Mouse (Mus musculus) heart, adult 8-10 months (tissue): ENCODE measurements at regions not wholly inside any gene's neighbourhood (a gene's known extent, or its start where the extent isn't known, plus 50 kb on each side); places are given as distances from the start of the nearest gene placed in this dataset.
A peak's percentile ranks its signal among the peaks of the same experiment; 100 is the strongest.

Experiments used
- DNase-seq: peaks from one replicate; pipeline ENCODE4 v3.0.0; 2022; ENCODE audit warnings: low spot score

DNA sequence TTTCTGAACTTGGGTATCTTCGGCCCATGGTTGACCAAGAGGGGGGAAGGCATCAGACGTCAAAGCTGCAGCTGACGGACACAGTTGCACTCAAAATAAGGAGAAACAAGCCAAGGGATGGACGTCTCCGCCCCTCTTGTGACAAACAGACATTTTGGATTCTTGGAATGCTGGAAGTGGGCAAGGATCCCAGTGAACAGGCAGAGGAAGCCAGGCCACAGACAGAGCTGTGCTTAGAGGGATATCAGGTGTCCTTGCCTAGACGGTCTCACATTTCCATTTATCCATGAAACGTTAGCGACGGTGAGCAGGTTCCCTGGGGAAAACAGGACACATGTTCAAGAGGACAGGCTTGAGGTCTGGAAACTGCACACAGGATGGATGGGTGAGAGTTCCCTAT is 191.2 kb downstream of the Hs3st3b1 start:
- no peak for DNase-seq

DNA sequence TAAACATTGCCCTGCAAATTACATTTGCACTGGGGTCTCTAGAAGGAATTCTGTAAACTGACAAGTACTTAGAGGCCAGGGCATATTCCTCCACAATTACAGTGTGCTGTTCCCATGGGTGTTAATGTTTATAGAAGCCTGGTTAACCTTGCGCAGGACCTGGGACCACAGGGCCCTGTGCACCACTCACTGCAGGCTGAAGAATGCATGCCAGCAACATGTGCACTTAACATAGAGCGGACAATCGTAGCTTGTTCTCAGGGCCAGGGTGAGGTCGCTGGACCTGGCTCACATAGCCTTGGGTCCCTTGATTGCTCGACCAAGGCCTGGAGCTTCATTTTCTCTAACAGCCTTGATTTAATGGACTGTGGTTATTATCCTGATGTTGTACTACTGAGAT is 168.8 kb downstream of the Hs3st3b1 start:
- no peak for DNase-seq

DNA sequence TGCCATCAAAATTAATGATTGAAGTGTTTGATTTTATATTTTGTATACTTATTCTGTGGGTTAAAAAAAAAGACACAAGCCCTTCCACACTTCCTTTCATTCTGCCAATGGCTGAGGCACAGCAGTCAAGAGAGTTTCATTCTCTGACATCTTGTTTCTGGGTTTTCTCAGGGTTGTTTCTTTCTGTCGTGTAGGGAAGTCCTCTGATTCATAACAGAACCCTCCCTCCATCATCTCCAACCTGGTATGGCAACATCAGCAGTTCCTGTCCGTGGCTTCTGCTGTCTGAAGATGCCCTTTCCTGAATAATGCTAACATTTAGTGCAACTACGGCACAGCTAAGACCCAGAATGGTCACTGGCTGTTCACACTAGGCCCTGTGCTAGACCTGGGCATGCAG is 167.3 kb downstream of the Hs3st3b1 start:
- no peak for DNase-seq

DNA sequence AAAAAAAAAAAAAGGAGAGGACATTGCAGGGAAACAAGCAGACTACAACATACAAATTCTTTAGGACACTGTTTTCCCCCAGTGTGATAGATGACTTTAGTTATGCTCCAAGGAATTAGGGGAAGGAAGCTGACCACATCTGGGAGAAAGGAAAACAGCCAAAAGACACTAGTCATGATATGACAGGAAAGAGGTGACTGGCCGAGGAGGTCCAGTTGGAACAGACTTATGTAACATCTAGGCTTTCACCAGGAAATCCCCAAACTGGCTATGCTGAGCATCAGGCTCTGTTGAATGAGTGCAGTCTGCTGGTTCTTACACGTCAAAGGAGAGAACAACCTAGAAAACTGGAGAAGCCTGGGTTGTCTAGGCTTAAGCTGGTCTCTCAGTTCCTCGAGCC is 163.8 kb downstream of the Hs3st3b1 start:
- peak; percentile 6 for DNase-seq

DNA sequence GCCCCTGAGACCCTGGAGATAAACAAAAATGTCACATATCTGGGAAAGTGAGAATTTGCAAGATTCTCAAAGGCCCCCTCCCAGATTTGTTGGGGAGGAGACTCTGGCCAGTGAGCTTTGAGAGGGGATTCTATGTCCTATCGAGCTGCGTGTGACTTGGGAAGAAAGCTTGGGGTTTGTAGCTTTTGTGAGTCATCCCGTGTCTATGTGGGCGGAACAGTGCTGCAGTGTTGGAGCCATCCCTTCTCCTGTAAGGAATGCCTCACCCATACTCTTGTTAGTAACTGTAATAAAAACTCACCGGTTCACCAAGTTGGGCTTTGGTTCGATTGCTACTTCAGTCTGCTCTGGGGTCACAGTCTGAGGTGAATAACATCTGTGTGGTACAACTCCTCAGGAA is 160.5 kb downstream of the Hs3st3b1 start:
- no peak for DNase-seq

DNA sequence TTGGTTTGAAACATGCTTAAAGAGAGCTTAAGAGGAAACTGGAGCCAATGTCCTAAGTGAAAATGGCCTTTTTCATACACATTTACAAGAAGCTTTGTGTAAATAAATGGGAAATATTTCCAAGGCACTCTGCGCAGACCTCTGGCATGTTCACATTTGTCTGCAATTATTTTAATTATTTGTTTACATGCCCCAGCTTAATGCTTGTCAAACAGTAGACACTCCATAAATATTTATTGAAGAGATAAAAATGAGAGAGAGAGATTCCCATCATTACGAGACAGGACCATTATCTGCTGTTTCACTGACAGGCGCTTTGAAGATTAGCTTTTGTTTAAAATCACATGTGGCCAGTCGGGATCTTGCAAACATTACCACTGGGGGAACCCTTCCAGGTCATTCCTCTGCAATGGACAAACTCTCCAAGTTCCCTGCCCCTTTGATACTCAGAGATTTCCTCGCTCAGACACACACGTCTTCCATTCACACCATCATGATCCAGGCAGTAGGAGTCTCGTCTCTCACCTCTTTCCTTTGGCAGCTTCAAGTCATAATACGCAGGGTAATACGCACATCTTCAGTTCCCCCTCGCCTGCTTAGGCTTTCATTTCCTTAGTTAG is 154.3 kb downstream of the Hs3st3b1 start:
- no peak for DNase-seq

DNA sequence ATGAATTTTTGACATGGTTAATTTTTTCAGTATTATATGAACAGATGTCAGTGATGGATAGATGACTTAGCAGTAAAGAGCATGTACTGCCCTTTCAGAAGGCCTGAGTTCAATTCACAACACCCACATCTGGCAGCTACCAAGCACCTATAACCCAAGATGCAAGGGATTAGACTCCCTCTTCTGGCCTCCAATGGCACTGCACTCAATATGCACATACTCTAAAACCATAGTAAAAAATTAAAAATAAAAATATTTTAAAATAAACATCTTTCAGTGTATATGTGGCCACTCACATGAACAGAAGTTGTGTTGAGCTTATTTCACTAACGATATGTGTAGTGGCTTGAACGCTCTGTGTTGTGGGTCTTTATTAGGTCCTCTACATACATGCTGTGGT is 152.4 kb downstream of the Hs3st3b1 start:
- no peak for DNase-seq

DNA sequence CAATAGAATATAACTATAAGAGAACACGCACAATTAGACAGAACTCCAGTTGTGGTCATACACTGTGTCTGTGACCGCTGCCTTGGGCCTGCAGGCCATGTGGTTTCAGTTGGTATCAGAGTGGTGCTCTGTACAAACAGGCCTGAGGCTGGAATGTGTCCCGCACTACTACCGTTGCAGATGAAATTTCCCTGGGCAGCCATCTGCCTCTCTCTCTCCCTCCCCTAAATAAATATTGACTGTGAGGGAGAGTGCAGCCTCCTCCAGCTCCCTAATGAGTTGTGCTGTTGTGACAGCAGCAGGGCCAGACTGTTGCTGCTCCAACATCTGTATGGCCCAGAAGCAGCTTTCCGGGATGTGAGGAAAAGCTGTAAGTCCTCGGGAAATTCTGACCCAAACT is 146.7 kb downstream of the Hs3st3b1 start:
- no peak for DNase-seq

DNA sequence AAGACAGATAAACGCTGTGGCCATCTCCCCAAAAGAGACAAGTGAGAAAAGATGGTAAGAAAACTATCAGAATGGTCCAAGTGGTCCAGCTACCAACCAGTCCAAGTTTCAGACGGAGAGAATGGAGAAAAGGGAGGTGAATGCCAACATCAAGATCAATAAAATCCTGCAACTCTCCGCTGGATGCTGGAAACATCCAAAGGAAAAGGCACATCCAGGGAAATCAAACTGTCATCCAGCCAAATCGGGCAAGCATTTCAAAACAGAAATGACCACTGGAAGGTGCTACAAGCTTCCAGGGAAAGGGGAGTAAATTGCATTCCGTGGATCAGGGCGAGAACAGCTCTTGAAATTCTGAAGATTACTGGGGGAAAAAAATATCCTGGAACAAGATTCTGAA is 142.7 kb downstream of the Hs3st3b1 start:
- no peak for DNase-seq

DNA sequence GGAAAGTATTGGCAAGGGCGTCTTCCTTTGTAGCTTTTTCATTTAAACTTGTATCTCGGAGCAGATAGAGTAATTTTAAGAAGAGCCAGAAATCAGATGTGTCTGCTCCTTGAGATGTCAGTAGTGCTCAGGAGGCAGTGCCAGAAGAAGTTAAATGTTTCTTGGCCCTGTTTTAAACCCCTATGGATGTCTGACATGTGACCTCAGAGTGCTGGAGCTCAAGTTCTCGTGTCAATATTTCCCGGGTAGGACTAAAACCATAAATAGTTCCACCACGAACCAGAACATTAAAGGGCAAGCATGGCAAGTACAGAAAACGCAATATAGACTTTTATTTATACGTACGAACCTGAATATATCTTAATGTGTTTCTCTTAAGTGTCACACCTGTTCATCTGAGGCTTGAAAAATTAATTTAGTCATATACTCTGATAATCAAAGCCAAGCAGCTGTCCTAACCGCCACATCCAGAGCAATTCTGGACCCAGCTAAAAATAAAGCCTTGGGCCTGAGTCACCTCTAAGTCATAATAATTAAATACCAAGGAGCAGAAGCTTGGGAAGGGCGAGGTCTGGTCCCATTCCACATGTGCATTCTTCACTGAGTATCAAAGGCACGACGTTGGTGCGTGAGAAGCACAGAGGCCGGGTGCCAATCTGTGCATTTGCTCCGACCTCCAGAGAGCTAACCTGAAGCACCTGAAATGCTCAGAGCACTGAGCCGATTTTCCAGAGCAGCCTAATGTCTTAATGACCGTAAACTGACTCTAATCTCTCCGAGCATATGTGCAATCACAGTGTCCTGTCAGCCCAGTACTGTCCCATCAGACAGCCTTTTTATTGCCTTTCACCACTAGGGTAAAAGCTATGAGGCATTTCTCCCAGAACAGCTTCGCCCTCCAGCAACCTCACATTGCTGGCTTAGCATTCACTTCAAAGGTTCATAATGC is 139.8 kb downstream of the Hs3st3b1 start:
- DNase-seq = no peak

DNA sequence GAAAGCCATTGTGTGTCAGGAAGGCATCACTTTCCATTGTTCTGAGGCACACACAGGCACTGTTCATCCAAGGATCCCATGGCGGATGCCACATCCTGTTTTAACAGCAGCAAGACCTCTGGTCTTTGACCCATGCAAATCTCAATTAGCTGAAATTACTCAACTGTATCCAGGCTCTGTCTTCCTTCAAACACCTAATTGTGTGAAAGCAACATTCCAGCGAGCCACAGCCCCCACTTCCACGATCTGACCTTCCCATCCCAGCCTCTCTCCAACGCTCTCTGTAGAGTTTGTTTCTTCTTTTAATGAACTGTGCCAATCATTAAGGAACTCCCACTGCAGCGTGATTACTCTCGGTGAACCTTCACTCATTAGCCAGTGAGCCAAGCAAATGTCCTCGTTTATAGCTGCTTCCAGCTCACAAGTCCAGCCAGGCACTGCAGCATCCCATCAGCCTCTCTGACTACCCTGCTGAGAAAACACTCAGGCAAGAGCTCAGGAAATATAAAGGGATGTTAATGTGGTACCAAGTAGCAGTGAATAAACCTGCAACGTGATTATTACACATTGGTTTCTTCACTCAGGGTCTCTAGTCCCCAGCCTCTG is 136.7 kb downstream of the Hs3st3b1 start:
- no peak for DNase-seq

DNA sequence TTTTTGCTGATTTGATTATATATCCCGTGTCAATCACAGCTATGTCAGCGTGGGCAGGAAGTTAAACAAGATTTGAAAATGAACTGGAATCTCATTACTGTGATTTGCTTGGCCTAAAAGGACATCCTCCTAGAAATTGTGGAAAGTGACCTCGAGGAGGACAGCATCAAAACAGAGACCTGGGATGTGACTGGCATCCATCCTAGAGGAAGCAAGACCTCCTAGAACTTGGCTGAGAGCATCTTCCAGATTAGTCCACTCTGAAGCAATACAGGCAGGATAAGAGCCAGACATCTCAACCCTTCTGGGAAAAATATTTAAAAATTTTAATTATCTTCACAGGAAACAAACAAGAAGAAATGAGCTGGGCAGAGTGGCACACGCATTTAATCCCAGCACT is 136.1 kb downstream of the Hs3st3b1 start:
- no peak for DNase-seq

DNA sequence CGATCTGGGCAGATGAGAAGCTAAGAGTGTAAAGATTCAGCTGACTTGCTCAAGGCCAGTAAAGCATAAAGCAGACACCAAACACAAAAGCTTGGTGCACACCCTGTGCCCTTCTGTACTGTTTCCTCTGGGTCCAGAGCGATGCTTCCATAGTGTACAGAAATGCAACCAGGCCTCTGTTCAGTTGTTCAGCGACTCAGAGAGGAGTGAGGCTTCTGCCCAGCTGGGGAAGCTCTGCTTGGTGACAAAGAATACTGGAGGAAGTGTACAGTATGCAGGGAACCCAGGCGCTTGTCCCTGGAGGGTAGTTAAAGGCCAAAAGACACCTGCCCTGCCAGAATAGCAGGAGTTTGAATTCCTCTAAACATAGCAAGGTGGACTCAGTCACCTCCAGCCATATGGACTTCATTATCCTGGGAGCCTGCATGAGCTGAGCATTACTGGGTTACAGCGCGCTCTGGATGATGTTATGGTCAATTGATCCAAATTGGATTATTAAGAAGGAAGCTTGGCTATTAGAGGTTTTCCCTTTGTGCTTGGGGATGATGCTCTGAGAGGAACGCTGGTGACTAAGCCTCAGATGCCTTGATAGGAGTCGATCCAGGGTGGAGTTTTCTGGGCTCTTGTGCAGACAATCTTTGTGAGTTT is 132.5 kb downstream of the Hs3st3b1 start:
- DNase-seq = no peak

DNA sequence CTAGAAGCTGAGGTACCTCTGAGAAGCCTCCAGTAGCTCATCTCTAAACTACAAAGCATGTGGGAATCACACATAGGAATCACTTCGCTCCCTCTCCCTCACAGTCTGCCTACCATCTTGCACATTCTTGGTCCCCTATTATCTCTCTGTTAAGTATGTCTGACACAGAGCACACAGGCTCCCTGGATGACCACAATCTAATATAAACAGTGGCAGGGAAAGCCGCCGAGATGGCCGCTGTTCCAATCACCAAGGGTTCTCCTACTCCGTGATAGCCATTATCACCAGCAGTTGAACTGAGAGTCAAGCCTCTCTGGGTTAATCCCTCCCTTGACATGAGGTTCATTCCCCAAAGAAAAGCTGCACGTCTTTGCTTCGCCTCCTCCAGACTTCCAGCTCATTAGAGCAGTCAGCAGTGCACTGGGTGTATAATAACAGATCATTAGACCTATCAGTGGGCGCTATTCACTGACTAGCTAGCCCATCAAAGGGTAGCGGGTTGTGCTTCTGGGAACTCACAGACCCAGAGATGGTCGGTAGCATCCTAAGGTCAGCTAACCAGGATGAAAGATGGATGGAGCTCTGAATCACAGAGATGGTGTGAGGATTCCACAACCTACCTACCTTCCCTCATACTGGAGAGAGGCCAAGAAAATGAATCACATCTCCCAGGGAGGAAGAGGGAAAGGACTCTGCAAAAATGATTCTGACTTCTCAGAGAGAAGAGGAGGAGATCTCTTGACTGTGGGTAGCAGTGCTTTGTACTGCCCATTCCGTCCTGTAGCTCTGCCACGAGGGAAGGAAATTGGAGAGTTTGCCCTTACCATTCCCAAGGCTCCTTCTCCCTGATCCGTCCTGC is 130.9 kb downstream of the Hs3st3b1 start:
- DNase-seq = no peak

DNA sequence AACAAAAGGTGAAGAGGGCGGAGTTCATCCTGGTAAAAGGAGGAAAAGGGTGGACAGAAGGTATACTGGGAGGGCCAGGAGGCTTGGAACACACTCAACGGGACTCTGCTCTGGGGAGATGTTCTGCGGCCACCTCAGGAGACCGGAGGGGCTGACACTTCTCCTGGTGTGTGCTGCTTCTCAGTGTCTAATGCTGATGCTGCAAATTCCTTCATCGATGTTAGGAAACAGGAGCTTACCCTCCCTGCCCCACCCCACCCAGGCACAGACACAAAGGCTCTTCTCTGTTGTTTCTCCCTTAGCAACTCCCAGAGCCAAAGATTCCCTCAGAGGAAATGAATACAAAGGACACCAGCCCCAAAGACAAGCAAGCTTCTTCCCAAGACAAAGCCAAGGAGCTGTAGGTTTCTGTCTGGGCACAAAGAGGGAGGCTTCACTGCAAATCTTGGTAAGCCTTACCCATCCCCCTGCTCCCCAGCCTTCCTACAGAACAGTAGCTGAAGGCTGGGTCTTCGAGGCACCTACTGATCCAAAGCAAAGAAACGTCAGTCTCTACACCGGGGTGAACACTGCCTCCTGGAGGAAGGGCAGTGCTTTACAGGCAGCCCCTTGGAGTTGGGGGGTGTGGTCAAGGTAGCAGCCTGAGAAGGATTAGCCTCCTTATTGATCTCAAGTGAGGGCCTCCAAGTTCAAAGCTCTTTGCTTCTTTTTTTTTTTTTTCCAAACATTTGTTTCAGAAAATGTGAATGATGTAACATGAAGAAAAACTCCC is 128.2 kb downstream of the Hs3st3b1 start:
- DNase-seq = no peak

DNA sequence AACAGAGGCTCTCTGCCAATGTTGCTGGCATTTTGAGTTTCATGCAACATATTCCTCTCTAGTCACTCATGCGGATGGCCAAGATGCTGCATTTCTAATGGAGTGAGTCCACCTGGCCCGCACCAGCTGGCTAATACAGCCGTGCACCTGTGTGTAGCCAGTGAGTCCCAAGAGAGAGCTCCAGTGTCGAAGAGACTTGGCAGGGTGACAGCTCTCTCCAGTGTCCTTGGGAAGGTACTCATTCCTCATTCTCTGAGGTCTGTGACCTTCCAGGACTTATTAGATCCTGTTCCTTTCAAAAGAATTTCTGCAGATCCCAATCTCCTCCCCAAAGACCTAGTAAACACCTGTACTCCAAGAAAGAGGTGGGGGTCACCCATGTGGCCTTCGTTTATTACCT is 109.9 kb downstream of the Hs3st3b1 start:
- no peak for DNase-seq

DNA sequence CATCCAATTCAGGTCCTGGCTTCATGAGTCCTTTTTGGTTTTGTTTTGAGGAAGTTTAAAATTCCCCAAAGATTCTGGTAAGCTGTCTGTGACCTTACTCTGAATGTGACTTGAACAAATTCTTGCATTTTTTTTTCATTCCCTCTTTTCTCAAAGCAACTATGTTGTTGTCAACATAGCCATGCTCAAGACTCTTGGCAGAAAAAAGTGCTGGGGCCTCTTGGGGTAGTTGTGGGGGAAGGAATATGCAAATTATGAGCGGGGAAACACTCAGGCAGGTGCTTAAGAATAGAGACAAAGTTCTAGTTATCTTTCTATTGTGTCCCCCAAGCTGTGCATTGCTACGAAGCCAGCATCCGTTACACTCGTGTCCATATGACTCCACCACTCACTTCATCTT is 99.2 kb downstream of the Hs3st3b1 start:
- no peak for DNase-seq

DNA sequence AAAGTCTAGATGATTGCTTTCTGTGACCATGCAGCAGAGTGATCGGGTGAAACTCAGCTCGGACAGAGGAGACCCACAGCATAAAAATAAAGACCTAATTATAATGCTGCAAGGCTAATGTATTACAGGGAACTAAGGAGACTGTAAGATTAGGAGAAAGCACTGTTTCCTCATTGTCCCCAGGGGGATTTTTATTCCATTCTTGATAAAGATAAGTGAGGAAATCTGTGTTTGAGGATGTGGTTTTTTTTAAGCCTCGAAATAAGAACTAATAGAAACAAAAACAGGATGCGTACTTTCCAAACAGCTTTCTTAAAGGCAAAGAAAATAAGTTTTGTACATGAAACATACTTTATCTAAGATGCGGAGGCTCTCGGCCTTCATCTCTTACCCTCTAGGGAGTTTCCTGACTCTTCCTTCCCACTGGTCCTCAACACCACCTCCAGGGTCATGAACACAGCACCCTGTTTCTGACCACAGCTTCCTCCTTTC is 94.8 kb downstream of the Hs3st3b1 start:
- peak; percentile 31 for DNase-seq

DNA sequence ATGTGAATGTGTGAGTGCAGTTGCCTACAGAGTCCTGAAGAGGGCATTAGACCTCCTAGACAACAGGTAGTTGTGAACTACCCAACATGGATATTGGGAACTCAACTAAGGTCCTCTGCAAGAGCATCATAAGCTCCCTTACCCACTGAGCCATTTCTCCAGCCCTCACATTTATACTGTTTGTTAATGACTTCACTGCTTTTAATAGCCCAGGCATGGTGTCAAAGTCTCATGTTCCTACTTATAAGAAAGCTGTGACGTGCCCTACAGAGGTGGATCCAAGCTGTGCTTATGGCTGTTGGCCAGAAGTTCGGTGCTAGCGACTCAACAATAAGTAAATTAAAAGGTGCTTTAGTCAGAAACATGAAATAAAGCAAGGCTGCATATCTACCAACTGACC is 88.6 kb downstream of the Hs3st3b1 start:
- DNase-seq = peak; percentile 16

DNA sequence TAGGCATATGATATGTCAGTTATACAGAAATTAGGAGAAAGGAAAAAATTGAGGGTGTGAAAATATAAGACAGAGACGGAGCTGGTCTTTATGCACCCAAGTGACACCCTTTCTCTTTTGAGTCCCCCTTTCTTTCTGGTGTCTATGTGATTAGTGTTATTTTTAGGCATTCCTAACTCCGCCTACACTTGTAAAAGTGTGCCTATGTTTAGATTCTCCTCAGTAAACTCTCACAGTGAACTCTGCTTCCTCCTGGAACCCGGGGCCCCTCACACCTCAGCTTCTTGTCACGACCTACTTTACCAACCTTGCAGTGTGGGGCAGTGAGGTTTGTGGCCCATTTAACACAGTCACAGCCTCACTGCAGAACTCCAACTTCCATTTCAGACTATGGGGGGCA is 88.0 kb downstream of the Hs3st3b1 start:
- no peak for DNase-seq
